In genomic region chr6:113290346-113290745, GRCm38 (mm10) we compare ENCODE assay signal across 30 mouse cellular contexts. TPM values are rescaled to one million over a fixed set of nuclear protein-coding genes. Genes with fewer than 3 reads are reported as not detected.
A peak's percentile ranks its signal among the peaks of the same experiment; 100 is the strongest.
DNase-seq lines count a peak whose midpoint lies in the region; ATAC-seq and TF ChIP-seq lines count a peak whose summit lies in the region.
"Had no signal": no experiment of that assay in that cellular context is flagged by ENCODE, and none has a peak within 500 bp of the region (broad histone marks: within the 10 kb centered on the region; RNA-seq: fewer than 3 reads in every experiment).

No protein-coding gene starts in this region.

- in situ Hi-C loops in CH12.LX (cut with MboI; ENCODE audit: low pct_ligation_motif_present, low pct_unique_long_range_greater_than_20kb, low sequenced_read_pairs) = no loop called here

- DNase-seq in CH12.LX (ENCODE audit: extremely low read depth) = no peak
- DNase-seq in ES-CJ7 (ENCODE audit: low read depth, low spot score) = peak; percentile 68
- DNase-seq in ZHBTc4 (ENCODE audit: low read depth, low spot score) = peak; percentile 61
- DNase-seq in gastrocnemius, adult 2 months = no peak
- DNase-seq in right cerebral cortex, postnatal 4 days = no peak
- DNase-seq: adrenal gland, postnatal 10 days; adrenal gland, postnatal 36 days; B cell, adult 2 months; cerebellum, adult 2 months; cerebellum, adult 9-11 months; cerebellum, postnatal 36 days; embryo, embryonic 11 days; forebrain, postnatal 0 days; gastrocnemius, postnatal 25 days; heart, adult 18-20 months; heart, postnatal 10 days; heart, postnatal 36 days; kidney, adult 18-20 months had no signal

- ATAC-seq in forebrain, embryonic 13.5 days = peak; percentile 59; the same call in 1 of the 2 replicates
- ATAC-seq in forebrain, embryonic 12.5 days (ENCODE audit: low FRiP score) = no peak
- ATAC-seq: forebrain, postnatal 0 days; hindbrain, postnatal 0 days; inflammation-experienced regulatory T-cells, adult 6 months; intestine, embryonic 16.5 days had no signal

- TF ChIP-seq RAD21 in CH12.LX (IDR thresholded peaks at IDR 0.05; ENCODE audit: low read depth, low read length) = no peak

- H3K9ac ChIP-seq in forebrain, embryonic 13.5 days = no peak overlapping the region
- H3K9ac ChIP-seq in forebrain, embryonic 12.5 days = no peak overlapping the region
- no peak overlapping the region for H3K9ac ChIP-seq in CH12.LX (ENCODE audit: insufficient read depth, low read depth)
- H3K9ac ChIP-seq: forebrain, postnatal 0 days; heart, embryonic 12.5 days; heart, embryonic 15.5 days; hindbrain, embryonic 14.5 days had no signal

- dilution Hi-C loops in CH12.LX (cut with MboI; ENCODE audit: extremely low pct_ligation_motif_present, extremely low pct_unique_long_range_greater_than_20kb, low sequenced_read_pairs) = no loop called here

- no peak for TF ChIP-seq EP300 in CH12.LX (IDR thresholded peaks at IDR 0.05; ENCODE audit: low read length)

- no peak for TF ChIP-seq POLR2A in CH12.LX (IDR thresholded peaks at IDR 0.05; ENCODE audit: low read depth, low read length)

- no peak for TF ChIP-seq CTCF in CH12.LX (conservative IDR thresholded peaks at IDR 0.05 in 1 of 2, IDR thresholded peaks at IDR 0.05 in 1 of 2; ENCODE audit: low read depth in 2 of 2, low read length in 2 of 2)
- no peak for TF ChIP-seq CTCF in gastrocnemius, adult 2 months (IDR thresholded peaks at IDR 0.05)

- no peak overlapping the region for H3K27ac ChIP-seq in forebrain, embryonic 13.5 days
- H3K27ac ChIP-seq in forebrain, embryonic 12.5 days = no peak overlapping the region
- no peak overlapping the region for H3K27ac ChIP-seq in CH12.LX (ENCODE audit: insufficient read depth, low read depth)
- H3K27ac ChIP-seq in gastrocnemius, adult 2 months = no peak overlapping the region
- H3K27ac ChIP-seq: forebrain, embryonic 10.5 days; heart, embryonic 15.5 days; hindbrain, embryonic 10.5 days; hindbrain, embryonic 14.5 days; hindbrain, postnatal 0 days had no signal

- H3K4me2 ChIP-seq in forebrain, embryonic 13.5 days = no peak overlapping the region
- H3K4me2 ChIP-seq in forebrain, embryonic 12.5 days = no peak overlapping the region
- H3K4me2 ChIP-seq in CH12.LX (ENCODE audit: insufficient read depth, low read depth, poor library complexity, severe bottlenecking) = no peak overlapping the region
- H3K4me2 ChIP-seq: heart, embryonic 12.5 days; heart, embryonic 15.5 days; hindbrain, embryonic 14.5 days had no signal

- H3K79me2 ChIP-seq in CH12.LX (replicated peaks; ENCODE audit: control insufficient read depth, extremely low read depth, insufficient read depth, poor library complexity, severe bottlenecking) = no peaks in the 10 kb centered on the region

- no peaks in the 10 kb centered on the region for H3K36me3 ChIP-seq in forebrain, embryonic 13.5 days (ENCODE audit: poor library complexity, severe bottlenecking)
- H3K36me3 ChIP-seq in forebrain, embryonic 12.5 days (replicated peaks) = no peaks in the 10 kb centered on the region
- peaks cover 0 to 13% of the 10 kb centered on the region in 2 experiments for H3K36me3 ChIP-seq in CH12.LX (replicated peaks in 1 of 2; ENCODE audit: control insufficient read depth in 1 of 2, insufficient read depth in 1 of 2, low read length in 1 of 2)
- H3K36me3 ChIP-seq: forebrain, embryonic 10.5 days; heart, embryonic 12.5 days; heart, embryonic 15.5 days; hindbrain, embryonic 10.5 days had no signal

- WGBS in forebrain, embryonic 13.5 days = 71% methylated on average over 6 of the region's 6 CpGs
- WGBS in forebrain, embryonic 12.5 days = 70% methylated on average over 6 of the region's 6 CpGs

- no peak overlapping the region for H3K4me3 ChIP-seq in forebrain, embryonic 13.5 days
- H3K4me3 ChIP-seq in forebrain, embryonic 12.5 days (replicated peaks) = no peak overlapping the region
- no peak overlapping the region for H3K4me3 ChIP-seq in CH12.LX (replicated peaks in 1 of 3; ENCODE audit: low read depth in 2 of 3, low read length in 2 of 3, poor library complexity in 1 of 3)
- no peak overlapping the region for H3K4me3 ChIP-seq in gastrocnemius, adult 2 months
- H3K4me3 ChIP-seq: forebrain, embryonic 10.5 days; heart, embryonic 12.5 days; heart, embryonic 15.5 days; hindbrain, embryonic 10.5 days had no signal

- H3K27me3 ChIP-seq in forebrain, embryonic 13.5 days = peaks cover under 1% of the 10 kb centered on the region; the same call in 1 of the 2 replicates
- H3K27me3 ChIP-seq in forebrain, embryonic 12.5 days = peaks cover 6% of the 10 kb centered on the region
- H3K27me3 ChIP-seq in CH12.LX (replicated peaks) = no peaks in the 10 kb centered on the region

- H3K9me3 ChIP-seq in forebrain, embryonic 13.5 days (replicated peaks) = no peaks in the 10 kb centered on the region
- H3K9me3 ChIP-seq in forebrain, embryonic 12.5 days = no peaks in the 10 kb centered on the region
- H3K9me3 ChIP-seq in CH12.LX (replicated peaks; ENCODE audit: low read length) = no peaks in the 10 kb centered on the region
- H3K9me3 ChIP-seq: forebrain, embryonic 10.5 days; heart, embryonic 12.5 days; heart, embryonic 15.5 days; hindbrain, embryonic 10.5 days had no signal

- H3K4me1 ChIP-seq in forebrain, embryonic 13.5 days = no peaks in the 10 kb centered on the region
- no peaks in the 10 kb centered on the region for H3K4me1 ChIP-seq in forebrain, embryonic 12.5 days
- H3K4me1 ChIP-seq in CH12.LX (ENCODE audit: control insufficient read depth in 1 of 2, insufficient read depth in 2 of 2) = peaks cover 0 to under 1% of the 10 kb centered on the region in 2 experiments; a peak in 1 of 4 replicates
- H3K4me1 ChIP-seq: heart, embryonic 12.5 days; heart, embryonic 15.5 days had no signal

- intact Hi-C loops in gastrocnemius, adult 2 months (cut with DNase I) = no loop called here

TF ChIP-seq in CH12.LX, 34 proteins besides CTCF, POLR2A, EP300 and RAD21:
- TF ChIP-seq CHD2 (IDR thresholded peaks at IDR 0.05; ENCODE audit: low read length) (0 out of 2 replicates have a peak, but pooled peaks have one; percentile 38), BHLHE40 (IDR thresholded peaks at IDR 0.05; ENCODE audit: low read depth, low read length) (no peak)
TF ChIP-seq in CH12.LX: peak in this region for 1.

RNA-seq across cellular contexts. Expression of gene Cpne9, which starts 8.2 kb away (rescaled TPM):
- 0.39 and 0.68 TPM in 2 replicates for polyA plus RNA-seq in forebrain, embryonic 13.5 days (2015; fragmentation: Nextera tagmentation; extraction: Ambion mirVana)
- polyA plus RNA-seq in forebrain, embryonic 12.5 days (2016; fragmentation: Nextera tagmentation; extraction: Ambion mirVana) = 0.22 and 0.34 TPM in 2 replicates
- total RNA-seq in CH12.LX (2012; rRNA removed) (0.25 TPM in 2 replicates), CH12.LX (2014; rRNA removed) (0.19 and 0.28 TPM in 2 replicates)
- 0.27 and 0.49 TPM in 2 replicates for polyA plus RNA-seq in CH12.LX (2012; ENCODE audit: insufficient read length, low read depth)
- not detected for total RNA-seq in gastrocnemius, adult 2 months (2021)
- total RNA-seq: gastrocnemius, adult 8-10 months; gastrocnemius, postnatal 25 days; heart, adult 18-20 months; heart, postnatal 10 days had no signal
- polyA plus RNA-seq: gonadal fat pad, adult 2 months; heart, embryonic 15.5 days; intestine, embryonic 16.5 days had no signal

RNA-seq across cellular contexts. Expression of gene Brpf1, which starts 16.6 kb away (rescaled TPM):
- 20.0 and 21.5 TPM in 2 replicates for polyA plus RNA-seq in forebrain, embryonic 13.5 days (2015; fragmentation: Nextera tagmentation; extraction: Ambion mirVana)
- 30.6 and 34.7 TPM in 2 replicates for polyA plus RNA-seq in forebrain, embryonic 12.5 days (2016; fragmentation: Nextera tagmentation; extraction: Ambion mirVana)
- total RNA-seq in CH12.LX (2012; rRNA removed) = 24.5 and 26.5 TPM in 2 replicates
- total RNA-seq in CH12.LX (2014; rRNA removed) = 13.7 TPM in 2 replicates
- polyA plus RNA-seq in CH12.LX (2012; ENCODE audit: insufficient read length, low read depth) = 26.7 and 28.1 TPM in 2 replicates
- 10 to 100 TPM; 10.2 to 10.3 TPM for total RNA-seq in gastrocnemius, adult 2 months (2021)

RNA-seq across cellular contexts. Expression of gene Ogg1, which starts 36.4 kb away (rescaled TPM):
- polyA plus RNA-seq in forebrain, embryonic 13.5 days (2015; fragmentation: Nextera tagmentation; extraction: Ambion mirVana) = 11.4 and 13.3 TPM in 2 replicates
- 13.6 and 13.7 TPM in 2 replicates for polyA plus RNA-seq in forebrain, embryonic 12.5 days (2016; fragmentation: Nextera tagmentation; extraction: Ambion mirVana)
- total RNA-seq in CH12.LX (2012; rRNA removed) (12.5 and 13.8 TPM in 2 replicates), CH12.LX (2014; rRNA removed) (14.4 and 14.5 TPM in 2 replicates)
- 19.5 and 20.1 TPM in 2 replicates for polyA plus RNA-seq in CH12.LX (2012; ENCODE audit: insufficient read length, low read depth)
- total RNA-seq in gastrocnemius, adult 2 months (2021) = 1 to 10 TPM; 3.9 to 5.2 TPM

RNA-seq across cellular contexts. Expression of gene Mtmr14, which starts 52.7 kb away (rescaled TPM):
- 42.5 and 45.4 TPM in 2 replicates for polyA plus RNA-seq in forebrain, embryonic 13.5 days (2015; fragmentation: Nextera tagmentation; extraction: Ambion mirVana)
- 46.2 and 50.0 TPM in 2 replicates for polyA plus RNA-seq in forebrain, embryonic 12.5 days (2016; fragmentation: Nextera tagmentation; extraction: Ambion mirVana)
- 63.9 and 83.4 TPM in 2 replicates for total RNA-seq in CH12.LX (2012; rRNA removed)
- total RNA-seq in CH12.LX (2014; rRNA removed) = 80.0 and 81.0 TPM in 2 replicates
- polyA plus RNA-seq in CH12.LX (2012; ENCODE audit: insufficient read length, low read depth) = 88.0 and 89.2 TPM in 2 replicates
- 10 to 100 TPM; 14.9 to 16.0 TPM for total RNA-seq in gastrocnemius, adult 2 months (2021)

RNA-seq across cellular contexts. Expression of gene Camk1, which starts 53.4 kb away (rescaled TPM):
- 56.1 and 62.7 TPM in 2 replicates for polyA plus RNA-seq in forebrain, embryonic 13.5 days (2015; fragmentation: Nextera tagmentation; extraction: Ambion mirVana)
- 57.9 and 59.1 TPM in 2 replicates for polyA plus RNA-seq in forebrain, embryonic 12.5 days (2016; fragmentation: Nextera tagmentation; extraction: Ambion mirVana)
- 4.1 and 5.3 TPM in 2 replicates for total RNA-seq in CH12.LX (2012; rRNA removed)
- total RNA-seq in CH12.LX (2014; rRNA removed) = 0.20 and 0.36 TPM in 2 replicates
- 0.97 and 1.4 TPM in 2 replicates for polyA plus RNA-seq in CH12.LX (2012; ENCODE audit: insufficient read length, low read depth)
- total RNA-seq in gastrocnemius, adult 2 months (2021) = 10 to 100 TPM; 39.3 to 39.5 TPM

Comparison
In these comparisons a context has a peak if more than half of its experiments do, and no peak if none do; other contexts are left out.
1. DNase-seq: peak in ES-CJ7 (single experiment) and ZHBTc4 (single experiment); none in CH12.LX (single experiment), gastrocnemius, adult 2 months (single experiment) and right cerebral cortex, postnatal 4 days (single experiment).